ENCODE assay signal across 11 mouse cellular contexts in the genomic region with DNA sequence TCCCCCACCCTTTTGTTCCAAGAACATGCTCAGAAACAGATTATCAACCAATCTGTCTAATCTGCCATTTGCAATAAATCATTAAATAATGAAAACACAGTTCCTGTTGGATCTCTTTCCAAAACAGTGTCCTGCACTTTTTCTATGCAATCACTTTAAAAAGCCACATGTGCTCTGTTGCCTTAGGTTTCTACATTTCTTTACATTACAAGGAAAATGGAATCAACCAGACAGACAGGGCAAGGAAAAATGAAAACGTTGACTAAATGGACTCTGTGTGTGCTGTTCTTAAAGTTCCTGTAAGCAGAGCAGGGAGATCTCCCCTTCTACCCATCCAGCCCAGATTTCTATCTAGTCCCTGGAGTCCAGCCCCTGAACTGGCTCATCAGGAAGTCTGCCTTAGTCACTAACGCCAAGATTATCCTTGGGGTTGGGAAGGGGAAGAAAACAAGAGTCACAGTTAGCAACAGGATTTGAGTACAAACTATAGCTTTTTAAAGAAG. TPM values are rescaled to one million over a fixed set of nuclear protein-coding genes. Genes with fewer than 3 reads are reported as not detected.
DNase-seq lines count a peak whose midpoint lies in the region; ATAC-seq lines count a peak whose summit lies in the region.
"Had no signal": no experiment of that assay in that cellular context is flagged by ENCODE, and none has a peak within 500 bp of the region (broad histone marks: within the 10 kb centered on the region; RNA-seq: fewer than 3 reads in every experiment).

No protein-coding gene starts in this region.

- no peaks in the 10 kb centered on the region for H3K9me3 ChIP-seq in heart, embryonic 15.5 days (replicated peaks)
- no peaks in the 10 kb centered on the region for H3K9me3 ChIP-seq in forebrain, embryonic 15.5 days
- H3K9me3 ChIP-seq in midbrain, embryonic 15.5 days, result no peaks in the 10 kb centered on the region

- H3K36me3 ChIP-seq in heart, embryonic 15.5 days, result no peaks in the 10 kb centered on the region
- no peaks in the 10 kb centered on the region for H3K36me3 ChIP-seq in forebrain, embryonic 15.5 days
- H3K36me3 ChIP-seq in midbrain, embryonic 15.5 days (replicated peaks), result no peaks in the 10 kb centered on the region

- ATAC-seq in heart, embryonic 15.5 days (replicated peaks; ENCODE audit: insufficient number of reproducible peaks, insufficient read depth, low FRiP score, low read depth), result no peak
- ATAC-seq in forebrain, embryonic 15.5 days (replicated peaks), result peak; percentile 18; the same call in 1 of the 2 replicates
- ATAC-seq in midbrain, embryonic 15.5 days (replicated peaks), result peak; percentile 20; the same call in 1 of the 2 replicates
- ATAC-seq: inflammation-experienced regulatory T-cells, adult 6 months had no signal

- H3K27me3 ChIP-seq in heart, embryonic 15.5 days, result no peaks in the 10 kb centered on the region
- H3K27me3 ChIP-seq in forebrain, embryonic 15.5 days, result no peaks in the 10 kb centered on the region
- no peaks in the 10 kb centered on the region for H3K27me3 ChIP-seq in midbrain, embryonic 15.5 days (replicated peaks)

- H3K4me1 ChIP-seq in heart, embryonic 15.5 days (replicated peaks), result peaks cover 39% of the 10 kb centered on the region
- H3K4me1 ChIP-seq in forebrain, embryonic 15.5 days, result peaks cover 44% of the 10 kb centered on the region
- H3K4me1 ChIP-seq in midbrain, embryonic 15.5 days, result peaks cover 35% of the 10 kb centered on the region

- H3K4me3 ChIP-seq in heart, embryonic 15.5 days, result no peak overlapping the region
- H3K4me3 ChIP-seq in forebrain, embryonic 15.5 days, result no peak overlapping the region
- H3K4me3 ChIP-seq in midbrain, embryonic 15.5 days, result no peak overlapping the region

- no peak overlapping the region for H3K4me2 ChIP-seq in heart, embryonic 15.5 days
- H3K4me2 ChIP-seq in forebrain, embryonic 15.5 days (replicated peaks), result peak overlapping the region; percentile 19; the same call in 1 of the 2 replicates
- 0 out of 2 replicates have a peak overlapping the region, but pooled peaks have one; percentile 0 for H3K4me2 ChIP-seq in midbrain, embryonic 15.5 days

- DNase-seq in heart, postnatal 4 days, result no peak
- DNase-seq in Muller cell, postnatal 12 days (ENCODE audit: inconsistent ontology term), result peak; percentile 59
- no peak for DNase-seq in right cerebral cortex, postnatal 36 days (ENCODE audit: low spot score in 2 of 2)
- DNase-seq in urinary bladder, postnatal 4 days (ENCODE audit: low spot score in 2 of 2), result no peak
- no peak for DNase-seq in ovary, postnatal 10 days (ENCODE audit: low spot score)
- DNase-seq: cerebellum, adult 2 months; left cerebral cortex, postnatal 4 days had no signal

- peak overlapping the region; percentile 41 for H3K27ac ChIP-seq in heart, embryonic 15.5 days
- peak overlapping the region; percentile 87 for H3K27ac ChIP-seq in forebrain, embryonic 15.5 days (replicated peaks)
- H3K27ac ChIP-seq in midbrain, embryonic 15.5 days, result peak overlapping the region; percentile 72

- no peak overlapping the region for H3K9ac ChIP-seq in heart, embryonic 15.5 days
- no peak overlapping the region for H3K9ac ChIP-seq in forebrain, embryonic 15.5 days (replicated peaks)
- no peak overlapping the region for H3K9ac ChIP-seq in midbrain, embryonic 15.5 days

- WGBS in heart, embryonic 15.5 days, result 36% methylated on average over 2 of the region's 2 CpGs
- WGBS in forebrain, embryonic 15.5 days, result 4% methylated on average over 2 of the region's 2 CpGs
- WGBS in midbrain, embryonic 15.5 days, result 11% methylated on average over 2 of the region's 2 CpGs

RNA-seq across cellular contexts. Expression of a gene that starts 13.7 kb away (rescaled TPM):
- 43.1 and 54.5 TPM in 2 replicates for polyA plus RNA-seq in heart, embryonic 15.5 days (2015; fragmentation: Nextera tagmentation; extraction: Ambion mirVana)
- 10 to 100 TPM; 59.3 to 65.3 TPM for total RNA-seq in heart, postnatal 4 days (2021)
- 129 and 132 TPM in 2 replicates for polyA plus RNA-seq in forebrain, embryonic 15.5 days (2015; fragmentation: Nextera tagmentation; extraction: Ambion mirVana)
- polyA plus RNA-seq in midbrain, embryonic 15.5 days (2015; fragmentation: Nextera tagmentation; extraction: Ambion mirVana), result 108 and 117 TPM in 2 replicates

RNA-seq across cellular contexts. Expression of a gene that starts 29.3 kb away (rescaled TPM):
- polyA plus RNA-seq in heart, embryonic 15.5 days (2015; fragmentation: Nextera tagmentation; extraction: Ambion mirVana), result 17.6 and 26.3 TPM in 2 replicates
- total RNA-seq in heart, postnatal 4 days (2021), result 10 to 100 TPM in 1 of 2 experiments, 1 to 10 TPM in 1; 9.6 to 10.9 TPM
- 30.4 and 30.5 TPM in 2 replicates for polyA plus RNA-seq in forebrain, embryonic 15.5 days (2015; fragmentation: Nextera tagmentation; extraction: Ambion mirVana)
- 33.5 and 35.7 TPM in 2 replicates for polyA plus RNA-seq in midbrain, embryonic 15.5 days (2015; fragmentation: Nextera tagmentation; extraction: Ambion mirVana)

RNA-seq across cellular contexts. Expression of a gene that starts 43.9 kb away (rescaled TPM):
- polyA plus RNA-seq in heart, embryonic 15.5 days (2015; fragmentation: Nextera tagmentation; extraction: Ambion mirVana), result 8.4 and 10.8 TPM in 2 replicates
- total RNA-seq in heart, postnatal 4 days (2021), result 10 to 100 TPM; 26.6 to 32.1 TPM
- polyA plus RNA-seq in forebrain, embryonic 15.5 days (2015; fragmentation: Nextera tagmentation; extraction: Ambion mirVana), result 21.5 and 22.6 TPM in 2 replicates
- polyA plus RNA-seq in midbrain, embryonic 15.5 days (2015; fragmentation: Nextera tagmentation; extraction: Ambion mirVana), result 24.3 and 25.3 TPM in 2 replicates

RNA-seq across cellular contexts. Expression of a gene that starts 56.5 kb away (rescaled TPM):
- polyA plus RNA-seq in heart, embryonic 15.5 days (2015; fragmentation: Nextera tagmentation; extraction: Ambion mirVana), result 15.6 and 18.5 TPM in 2 replicates
- 1 to 10 TPM; 8.6 to 8.8 TPM for total RNA-seq in heart, postnatal 4 days (2021)
- polyA plus RNA-seq in forebrain, embryonic 15.5 days (2015; fragmentation: Nextera tagmentation; extraction: Ambion mirVana), result 42.7 and 44.7 TPM in 2 replicates
- polyA plus RNA-seq in midbrain, embryonic 15.5 days (2015; fragmentation: Nextera tagmentation; extraction: Ambion mirVana), result 37.7 and 44.8 TPM in 2 replicates
